Mouse (Mus musculus): ENCODE measurements around the gene Rnh1. TPM values are rescaled to one million over a fixed set of nuclear protein-coding genes. Genes with fewer than 3 reads are reported as not detected.

Rnh1 gene
- polyA plus RNA-seq, 1 experiment from 2014 or later, result 160 TPM

- Histone ChIP-seq H3K4me1 (ENCODE audit: control insufficient read depth, insufficient read depth, low read length) (peaks cover 11% of the 10 kb centered on the region), H3K36me3 (ENCODE audit: control insufficient read depth, insufficient read depth, low read length) (peaks cover 17% of the 10 kb centered on the region), H3K9me3 (ENCODE audit: control insufficient read depth, low read length) (no peaks in the 10 kb centered on the region), H3K27me3 (replicated peaks; ENCODE audit: control insufficient read depth, insufficient read depth, low read length) (no peaks in the 10 kb centered on the region), H3K4me2 (ENCODE audit: low read depth, low read length) (peak overlapping the region; percentile 99; the same call in 1 of the 2 replicates), H3K9ac (ENCODE audit: low read depth, low read length) (no peak overlapping the region), H3K4me3 (ENCODE audit: low read depth, low read length) (peak overlapping the region; percentile 92; the same call in 1 of the 2 replicates), H3K27ac (replicated peaks; ENCODE audit: low read depth, low read length) (no peak overlapping the region)
- 91% methylated on average over 2 of the region's 2 CpGs for WGBS
- DNase-seq (ENCODE audit: low spot score) (no peak), ATAC-seq (ENCODE audit: low read depth) (no peak)
Measured at GRCm38 (mm10) chr7:141195754-141196153, 23.1 kb upstream of the Rnh1 start.

GRCm38 (mm10) chr7:141194830-141195229 lies 22.2 kb upstream of the Rnh1 start:
- under 1% methylated on average over 28 of the region's 28 CpGs for WGBS
- peak overlapping the region; percentile 81 for H3K27ac ChIP-seq (replicated peaks; ENCODE audit: low read depth, low read length)
- H3K9ac ChIP-seq (ENCODE audit: low read depth, low read length), result peak overlapping the region; percentile 69
- peak overlapping the region; percentile 92 for H3K4me3 ChIP-seq (ENCODE audit: low read depth, low read length)
- peaks cover 26% of the 10 kb centered on the region for H3K36me3 ChIP-seq (ENCODE audit: control insufficient read depth, insufficient read depth, low read length)
- no peaks in the 10 kb centered on the region for H3K9me3 ChIP-seq (ENCODE audit: control insufficient read depth, low read length)
- peak; percentile 96 for DNase-seq (ENCODE audit: low spot score)
- peak; percentile 27; the same call in 1 of the 2 replicates for ATAC-seq (ENCODE audit: low read depth)
- peak overlapping the region; percentile 99 for H3K4me2 ChIP-seq (ENCODE audit: low read depth, low read length)
- peaks cover 11% of the 10 kb centered on the region for H3K4me1 ChIP-seq (ENCODE audit: control insufficient read depth, insufficient read depth, low read length)
- H3K27me3 ChIP-seq (replicated peaks; ENCODE audit: control insufficient read depth, insufficient read depth, low read length), result no peaks in the 10 kb centered on the region

- no peaks in the 10 kb centered on the region for H3K9me3 ChIP-seq (ENCODE audit: control insufficient read depth, low read length)
- DNase-seq (ENCODE audit: low spot score) (no peak), ATAC-seq (ENCODE audit: low read depth) (no peak)
- 1% methylated on average over 23 of the region's 23 CpGs for WGBS
- peaks cover 30% of the 10 kb centered on the region for H3K36me3 ChIP-seq (ENCODE audit: control insufficient read depth, insufficient read depth, low read length)
- peak overlapping the region; percentile 69 for H3K9ac ChIP-seq (ENCODE audit: low read depth, low read length)
- peak overlapping the region; percentile 92 for H3K4me3 ChIP-seq (ENCODE audit: low read depth, low read length)
- H3K27me3 ChIP-seq (replicated peaks; ENCODE audit: control insufficient read depth, insufficient read depth, low read length), result no peaks in the 10 kb centered on the region
- H3K4me1 ChIP-seq (ENCODE audit: control insufficient read depth, insufficient read depth, low read length), result peaks cover 11% of the 10 kb centered on the region
- H3K4me2 ChIP-seq (ENCODE audit: low read depth, low read length), result peak overlapping the region; percentile 99
- peak overlapping the region; percentile 81 for H3K27ac ChIP-seq (replicated peaks; ENCODE audit: low read depth, low read length)
Measured at GRCm38 (mm10) chr7:141194409-141194808, 21.8 kb upstream of the Rnh1 start.

GRCm38 (mm10) chr7:141193948-141194347 lies 21.3 kb upstream of the Rnh1 start, which contains the start of the genes Hras and Lrrc56:
Hras (minus strand) TSS chr7:141194005.
Lrrc56 (plus strand) TSS chr7:141194157.
- peak; percentile 98 for DNase-seq (ENCODE audit: low spot score)
- Histone ChIP-seq H3K4me2 (ENCODE audit: low read depth, low read length) (peak within 1 kb of the TSS; percentile 99), H3K4me1 (ENCODE audit: control insufficient read depth, insufficient read depth, low read length) (peaks cover 11% of the 10 kb centered on the region), H3K4me3 (ENCODE audit: low read depth, low read length) (peak within 1 kb of the TSS; percentile 92), H3K27me3 (replicated peaks; ENCODE audit: control insufficient read depth, insufficient read depth, low read length) (no peaks in the 10 kb centered on the region), H3K9me3 (ENCODE audit: control insufficient read depth, low read length) (no peaks in the 10 kb centered on the region), H3K9ac (ENCODE audit: low read depth, low read length) (peak within 1 kb of the TSS; percentile 92), H3K27ac (replicated peaks; ENCODE audit: low read depth, low read length) (peak within 1 kb of the TSS; percentile 83), H3K36me3 (ENCODE audit: control insufficient read depth, insufficient read depth, low read length) (peaks cover 34% of the 10 kb centered on the region)
- ATAC-seq (ENCODE audit: low read depth), result peak; percentile 93
- WGBS, result 0% methylated on average over 13 of the region's 39 CpGs

- no peaks in the 10 kb centered on the region for H3K27me3 ChIP-seq (replicated peaks; ENCODE audit: control insufficient read depth, insufficient read depth, low read length)
- WGBS, result under 1% methylated on average over 21 of the region's 43 CpGs
- H3K27ac ChIP-seq (replicated peaks; ENCODE audit: low read depth, low read length), result peak overlapping the region; percentile 83
- H3K9me3 ChIP-seq (ENCODE audit: control insufficient read depth, low read length), result no peaks in the 10 kb centered on the region
- H3K4me2 ChIP-seq (ENCODE audit: low read depth, low read length), result peak overlapping the region; percentile 99
- H3K36me3 ChIP-seq (ENCODE audit: control insufficient read depth, insufficient read depth, low read length), result peaks cover 34% of the 10 kb centered on the region
- peaks cover 11% of the 10 kb centered on the region for H3K4me1 ChIP-seq (ENCODE audit: control insufficient read depth, insufficient read depth, low read length)
- peak overlapping the region; percentile 92 for H3K9ac ChIP-seq (ENCODE audit: low read depth, low read length)
- H3K4me3 ChIP-seq (ENCODE audit: low read depth, low read length), result peak overlapping the region; percentile 92
- ATAC-seq (ENCODE audit: low read depth) (peak; percentile 38), DNase-seq (ENCODE audit: low spot score) (peak; percentile 65)
Measured at GRCm38 (mm10) chr7:141193348-141193856, 20.7 kb upstream of the Rnh1 start.

GRCm38 (mm10) chr7:141192776-141193347 lies 20.2 kb upstream of the Rnh1 start:
- peak overlapping the region; percentile 92 for H3K4me3 ChIP-seq (ENCODE audit: low read depth, low read length)
- H3K36me3 ChIP-seq (ENCODE audit: control insufficient read depth, insufficient read depth, low read length), result peaks cover 34% of the 10 kb centered on the region
- no peaks in the 10 kb centered on the region for H3K27me3 ChIP-seq (replicated peaks; ENCODE audit: control insufficient read depth, insufficient read depth, low read length)
- 27% methylated on average over 10 of the region's 12 CpGs for WGBS
- peak overlapping the region; percentile 83 for H3K27ac ChIP-seq (replicated peaks; ENCODE audit: low read depth, low read length)
- H3K9me3 ChIP-seq (ENCODE audit: control insufficient read depth, low read length), result no peaks in the 10 kb centered on the region
- H3K9ac ChIP-seq (ENCODE audit: low read depth, low read length), result peak overlapping the region; percentile 92
- DNase-seq (ENCODE audit: low spot score) (no peak), ATAC-seq (ENCODE audit: low read depth) (no peak)
- peaks cover 11% of the 10 kb centered on the region for H3K4me1 ChIP-seq (ENCODE audit: control insufficient read depth, insufficient read depth, low read length)
- peak overlapping the region; percentile 99 for H3K4me2 ChIP-seq (ENCODE audit: low read depth, low read length)

- Histone ChIP-seq H3K9ac (ENCODE audit: low read depth, low read length) (peak overlapping the region; percentile 35; the same call in 1 of the 2 replicates), H3K9me3 (ENCODE audit: control insufficient read depth, low read length) (no peaks in the 10 kb centered on the region), H3K4me1 (ENCODE audit: control insufficient read depth, insufficient read depth, low read length) (peaks cover 11% of the 10 kb centered on the region), H3K4me3 (ENCODE audit: low read depth, low read length) (no peak overlapping the region), H3K36me3 (ENCODE audit: control insufficient read depth, insufficient read depth, low read length) (peaks cover 34% of the 10 kb centered on the region), H3K4me2 (ENCODE audit: low read depth, low read length) (peak overlapping the region; percentile 99; the same call in 1 of the 2 replicates), H3K27me3 (replicated peaks; ENCODE audit: control insufficient read depth, insufficient read depth, low read length) (no peaks in the 10 kb centered on the region), H3K27ac (replicated peaks; ENCODE audit: low read depth, low read length) (no peak overlapping the region)
- 84% methylated on average over 22 of the region's 24 CpGs for WGBS
- ATAC-seq (ENCODE audit: low read depth) (no peak), DNase-seq (ENCODE audit: low spot score) (no peak)
Measured at GRCm38 (mm10) chr7:141191796-141192685, 19.4 kb upstream of the Rnh1 start.

GRCm38 (mm10) chr7:141191036-141191435 lies 18.4 kb upstream of the Rnh1 start:
- H3K4me2 ChIP-seq (ENCODE audit: low read depth, low read length), result no peak overlapping the region
- no peaks in the 10 kb centered on the region for H3K27me3 ChIP-seq (replicated peaks; ENCODE audit: control insufficient read depth, insufficient read depth, low read length)

More at GRCm38 (mm10) chr7:141191036-141191435, 18.4 kb upstream of the Rnh1 start:
- ATAC-seq (ENCODE audit: low read depth) (no peak), DNase-seq (ENCODE audit: low spot score) (no peak)
- Histone ChIP-seq H3K4me3 (ENCODE audit: low read depth, low read length) (no peak overlapping the region), H3K9me3 (ENCODE audit: control insufficient read depth, low read length) (no peaks in the 10 kb centered on the region), H3K9ac (ENCODE audit: low read depth, low read length) (no peak overlapping the region), H3K27ac (replicated peaks; ENCODE audit: low read depth, low read length) (no peak overlapping the region), H3K36me3 (ENCODE audit: control insufficient read depth, insufficient read depth, low read length) (peaks cover 34% of the 10 kb centered on the region), H3K4me1 (ENCODE audit: control insufficient read depth, insufficient read depth, low read length) (peaks cover 11% of the 10 kb centered on the region)
- 89% methylated on average over 14 of the region's 14 CpGs for WGBS
